Mouse (Mus musculus) forebrain, embryonic 13.5 days (tissue): Measurements from ENCODE around the gene Pcdh8. TPM values are rescaled to one million over a fixed set of nuclear protein-coding genes. Genes with fewer than 3 reads are reported as not detected.

Source experiments
- ATAC-seq: fragments of 200-750 bp; cut with Nextera tagmentation; 2 replicates; pipeline ENCODE4 v1.8.0; 2017
- H3K27ac ChIP-seq: fragments of 300-500 bp; sonication (generic); 2 replicates; pipeline ENCODE4 v1.5.1; 2015; ENCODE audit warnings: inconsistent platforms, mild to moderate bottlenecking, moderate library complexity
- H3K27me3 ChIP-seq: fragments of 300-500 bp; sonication (generic); 2 replicates; pipeline ENCODE4 v1.6.1; 2015; ENCODE audit warnings: mild to moderate bottlenecking, inconsistent platforms
- H3K36me3 ChIP-seq: fragments of 300-500 bp; sonication (generic); 2 replicates; pipeline ENCODE4 v1.6.1; 2015; ENCODE audit warnings: mild to moderate bottlenecking, inconsistent platforms; ENCODE audit not compliant: poor library complexity, severe bottlenecking
- H3K4me1 ChIP-seq: fragments of 300-500 bp; sonication (generic); 2 replicates; pipeline ENCODE4 v1.6.1; 2015; ENCODE audit warnings: inconsistent platforms
- H3K4me2 ChIP-seq: fragments of 300-500 bp; sonication (generic); 2 replicates; pipeline ENCODE4 v1.6.1; 2015; ENCODE audit warnings: inconsistent platforms, mild to moderate bottlenecking, moderate library complexity
- H3K4me3 ChIP-seq: fragments of 300-500 bp; sonication (generic); 2 replicates; pipeline ENCODE4 v1.5.1; 2015; ENCODE audit warnings: mild to moderate bottlenecking, inconsistent platforms
- H3K9ac ChIP-seq: fragments of 300-500 bp; sonication (generic); 2 replicates; pipeline ENCODE4 v1.6.1; 2015; ENCODE audit warnings: mild to moderate bottlenecking, inconsistent platforms
- H3K9me3 ChIP-seq: fragments of 300-500 bp; sonication (generic); replicated peaks from 2 replicates; pipeline ENCODE4 v1.6.1; 2016; ENCODE audit warnings: inconsistent platforms
- WGBS: fragments of 180-500 bp; shearing (Covaris S2); methylation state at CpG from one replicate; pipeline ENCODE4 v1.1.7; 2015; 5-methylcytosine and 5-hydroxymethylcytosine counted together
- microRNA counts: library from miRNA; unstranded; fragments of <30 nt; microRNA quantifications from one replicate; lab custom pipeline; 2016
- microRNA-seq: library from miRNA; unstranded; fragments of <30 nt; microRNA quantifications from one replicate; pipeline ENCODE4, GENCODE M21; 2016
- polyA plus RNA-seq: library from polyadenylated mRNA; unstranded; fragments of >200 nt; fragmentation: Nextera tagmentation; extraction: Ambion mirVana; gene quantifications from 2 replicates; pipeline ENCODE4 v1.2.1, GENCODE M21; 2015

Gene Pcdh8
- polyA plus RNA-seq, 1 experiment from 2014 or later, result 22.3 TPM

DNA sequence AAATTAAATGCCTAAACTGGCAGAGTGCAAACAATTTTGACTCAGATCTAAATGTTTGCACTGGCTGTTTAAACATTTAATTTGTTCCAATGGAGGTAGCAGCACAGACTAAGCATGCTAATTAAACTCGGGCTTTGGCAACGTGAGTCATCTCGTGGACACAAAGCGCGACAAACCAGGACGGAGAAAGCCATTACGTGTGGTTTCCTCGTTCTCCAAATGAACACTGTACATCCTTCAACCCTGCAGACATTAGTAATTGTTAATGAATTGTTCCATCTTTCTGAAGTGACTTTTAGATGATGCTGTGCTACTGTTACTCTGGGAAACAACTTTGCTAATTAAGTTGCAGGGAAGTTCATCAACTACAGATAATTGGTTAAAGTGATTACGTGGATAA is 32.7 kb downstream of the Pcdh8 start:
- Histone ChIP-seq H3K36me3 (no peaks in the 10 kb centered on the region), H3K9ac (no peak overlapping the region), H3K27ac (no peak overlapping the region), H3K4me3 (no peak overlapping the region), H3K4me1 (peaks cover 18% of the 10 kb centered on the region), H3K27me3 (no peaks in the 10 kb centered on the region), H3K4me2 (no peak overlapping the region), H3K9me3 (0 out of 2 replicates have a peak, but pooled peaks cover 3% of the 10 kb centered on the region)
- WGBS, result 41% methylated on average over 9 of the region's 9 CpGs
- peak; percentile 16; the same call in 1 of the 2 replicates for ATAC-seq

DNA sequence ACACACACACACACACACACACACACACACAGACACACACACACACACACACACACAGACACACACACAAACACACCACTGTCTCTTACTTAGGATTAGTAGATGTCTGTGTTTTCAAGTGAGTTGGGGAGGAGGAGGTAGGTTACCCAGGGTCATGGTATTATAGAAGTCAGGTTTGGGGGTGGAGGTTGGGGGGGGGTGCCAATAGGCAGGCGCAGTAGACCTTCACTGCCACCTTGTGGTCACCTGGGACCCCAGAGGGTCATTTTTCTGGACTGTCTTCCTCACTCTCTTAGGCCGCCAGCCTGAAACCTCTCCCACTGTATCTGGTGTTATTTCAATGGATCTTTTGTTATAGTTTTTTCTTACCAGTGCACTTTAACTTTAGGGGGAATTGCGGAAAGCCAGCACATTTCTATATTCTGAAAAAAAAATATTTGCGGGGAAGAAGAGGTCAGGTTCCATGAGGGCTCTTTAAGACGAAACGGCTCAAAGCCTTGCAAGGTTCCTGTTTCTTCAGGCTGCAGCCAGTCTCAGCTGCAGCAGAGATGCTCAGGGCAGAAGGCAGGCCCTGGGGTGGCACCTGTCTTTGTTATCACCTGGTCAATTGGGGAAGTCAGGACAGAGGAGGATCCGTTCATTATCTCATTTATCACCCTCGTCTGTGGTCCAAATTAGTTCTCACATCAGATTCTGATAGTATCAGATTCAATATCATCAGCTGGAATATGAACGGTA is 33.3 kb downstream of the Pcdh8 start:
- no peak overlapping the region for H3K4me3 ChIP-seq
- 0 out of 2 replicates have a peak, but pooled peaks cover 3% of the 10 kb centered on the region for H3K9me3 ChIP-seq
- no peak overlapping the region for H3K9ac ChIP-seq
- no peak overlapping the region for H3K4me2 ChIP-seq
- H3K36me3 ChIP-seq, result no peaks in the 10 kb centered on the region
- ATAC-seq, result no peak
- H3K27me3 ChIP-seq, result no peaks in the 10 kb centered on the region
- peaks cover 18% of the 10 kb centered on the region for H3K4me1 ChIP-seq
- no peak overlapping the region for H3K27ac ChIP-seq
- 60% methylated on average over 9 of the region's 9 CpGs for WGBS

DNA sequence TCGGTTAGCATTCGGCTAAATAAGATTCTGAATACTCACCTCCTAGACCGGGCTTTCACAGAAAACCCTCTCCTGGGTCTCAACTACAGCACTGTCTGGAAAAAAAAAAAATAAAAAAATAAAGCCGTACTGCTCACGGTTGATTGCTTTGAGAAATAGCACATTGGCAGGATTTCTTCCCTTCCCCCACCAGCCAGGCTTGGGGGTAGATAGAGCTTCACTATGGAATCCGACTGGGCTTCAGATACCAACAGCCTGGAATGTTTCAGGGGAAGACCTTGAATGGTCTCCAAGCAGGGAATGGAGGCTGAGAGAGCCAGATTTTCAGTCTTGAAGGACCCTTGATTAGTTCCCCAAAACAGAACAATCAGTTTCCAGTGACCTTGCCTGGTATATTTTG is 34.3 kb downstream of the Pcdh8 start:
- Histone ChIP-seq H3K27ac (no peak overlapping the region), H3K4me3 (no peak overlapping the region), H3K27me3 (no peaks in the 10 kb centered on the region), H3K4me2 (no peak overlapping the region), H3K4me1 (peaks cover 18% of the 10 kb centered on the region), H3K36me3 (no peaks in the 10 kb centered on the region), H3K9me3 (0 out of 2 replicates have a peak, but pooled peaks cover 3% of the 10 kb centered on the region), H3K9ac (no peak overlapping the region)
- 62% methylated on average over 6 of the region's 6 CpGs for whole genome bisulfite sequencing
- ATAC-seq, result no peak

DNA sequence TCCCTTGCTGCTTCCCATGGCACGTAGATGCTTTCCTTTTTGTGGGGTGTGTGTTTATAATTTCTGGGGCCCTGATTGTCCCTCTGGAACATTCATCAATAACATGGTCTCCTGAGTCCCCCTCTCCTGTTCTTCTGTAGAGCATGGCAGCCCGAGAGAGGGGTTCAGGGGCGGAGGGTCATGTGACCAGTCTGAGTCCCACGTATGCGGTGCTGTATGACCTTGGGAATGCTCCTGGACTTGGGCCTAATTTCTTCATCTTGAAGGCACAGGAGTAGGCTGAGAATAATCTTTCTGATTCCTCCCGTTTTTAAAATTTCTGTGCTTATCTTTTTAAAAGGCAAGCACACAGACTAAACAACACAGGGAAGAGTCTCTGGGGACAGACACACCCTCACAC is 37.6 kb downstream of the Pcdh8 start:
- Histone ChIP-seq H3K4me3 (no peak overlapping the region), H3K27me3 (no peaks in the 10 kb centered on the region), H3K36me3 (no peaks in the 10 kb centered on the region), H3K4me1 (peaks cover 11% of the 10 kb centered on the region; the same call in 1 of the 2 replicates), H3K27ac (no peak overlapping the region), H3K9me3 (0 out of 2 replicates have a peak, but pooled peaks cover 3% of the 10 kb centered on the region), H3K9ac (no peak overlapping the region), H3K4me2 (no peak overlapping the region)
- 84% methylated on average over 6 of the region's 6 CpGs for WGBS
- no peak for ATAC-seq

DNA sequence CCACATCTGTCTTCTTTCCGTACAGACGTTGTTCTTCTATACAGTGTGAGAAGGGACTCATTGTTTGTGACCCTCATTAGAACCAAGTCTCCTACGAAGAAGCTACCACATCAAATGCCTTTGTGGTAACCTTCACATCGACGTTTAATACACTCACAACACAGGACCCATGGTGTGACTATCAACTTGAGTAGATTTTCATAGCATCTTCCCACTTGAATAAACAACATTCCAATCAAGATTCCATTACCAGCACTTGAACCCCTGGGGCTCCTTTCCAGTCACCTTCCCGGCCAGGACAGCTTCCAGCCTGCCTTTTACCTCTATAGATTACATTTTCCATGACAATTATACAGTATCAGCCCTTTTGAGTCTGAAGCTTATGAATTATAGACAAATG is 42.3 kb downstream of the Pcdh8 start:
- H3K9me3 ChIP-seq, result no peaks in the 10 kb centered on the region
- H3K4me2 ChIP-seq, result no peak overlapping the region
- 72% methylated on average over 6 of the region's 6 CpGs for WGBS
- H3K4me1 ChIP-seq, result peaks cover 19% of the 10 kb centered on the region
- no peak overlapping the region for H3K4me3 ChIP-seq
- H3K9ac ChIP-seq, result no peak overlapping the region
- no peaks in the 10 kb centered on the region for H3K36me3 ChIP-seq
- H3K27ac ChIP-seq, result no peak overlapping the region
- no peak for ATAC-seq
- H3K27me3 ChIP-seq, result no peaks in the 10 kb centered on the region

DNA sequence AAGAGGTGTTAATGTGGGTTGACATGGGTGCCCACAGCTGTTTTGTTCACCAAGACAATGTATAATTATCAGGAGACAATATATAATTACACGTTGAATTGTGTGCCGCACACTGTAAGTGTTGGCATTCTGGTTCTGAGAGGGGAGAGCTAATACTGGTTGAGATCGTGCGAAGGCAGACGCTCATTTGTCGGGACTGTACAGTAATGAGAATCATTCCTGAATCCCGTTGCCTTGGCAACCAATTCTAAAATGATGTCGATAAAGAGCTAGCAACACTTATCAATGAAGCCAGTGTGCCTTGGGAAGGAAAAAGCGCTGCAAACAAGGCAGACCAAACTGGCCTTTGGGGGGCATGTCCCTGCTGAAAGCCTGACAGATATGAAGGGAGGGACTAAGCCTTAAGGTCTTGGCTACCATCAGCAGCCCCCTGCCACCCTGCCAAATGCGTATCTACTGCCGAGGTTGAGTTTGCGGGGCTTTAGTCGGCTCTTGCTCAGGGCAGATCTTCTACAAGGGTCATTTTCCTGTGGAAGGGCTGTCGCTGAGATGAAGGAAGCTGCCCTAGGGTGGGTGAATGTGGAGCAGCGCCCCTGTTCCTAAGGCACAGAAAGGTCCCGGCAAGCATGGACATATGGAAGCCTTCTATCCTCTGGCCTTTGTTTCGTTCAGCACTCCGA is 47.0 kb downstream of the Pcdh8 start:
- no peaks in the 10 kb centered on the region for H3K36me3 ChIP-seq

DNA sequence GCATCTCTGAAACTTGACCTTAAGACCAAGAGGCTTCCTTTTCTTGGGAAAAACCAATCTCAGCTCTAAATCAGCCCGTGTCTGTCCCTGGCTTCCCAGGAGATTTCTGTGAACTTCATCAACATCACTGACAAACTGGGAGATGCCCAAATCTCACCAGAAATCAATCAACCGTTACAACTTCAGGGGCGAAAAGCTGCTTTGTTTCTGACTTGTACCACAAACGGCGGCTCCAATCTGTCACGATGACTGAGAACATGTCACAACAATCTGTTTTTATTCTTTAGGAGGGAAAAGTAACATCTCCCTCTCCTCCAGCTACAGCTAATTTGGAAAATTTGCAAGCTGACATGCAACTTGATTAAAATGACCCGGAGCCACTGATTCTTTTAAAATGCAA is 48.9 kb downstream of the Pcdh8 start:
- H3K27ac ChIP-seq, result peak overlapping the region; percentile 42
- H3K4me1 ChIP-seq, result peaks cover 41% of the 10 kb centered on the region
- no peaks in the 10 kb centered on the region for H3K27me3 ChIP-seq
- H3K36me3 ChIP-seq, result no peaks in the 10 kb centered on the region
- no peak overlapping the region for H3K4me2 ChIP-seq
- no peak overlapping the region for H3K9ac ChIP-seq
- 46% methylated on average over 7 of the region's 7 CpGs for WGBS
- no peak for ATAC-seq
- H3K4me3 ChIP-seq, result no peak overlapping the region
- no peaks in the 10 kb centered on the region for H3K9me3 ChIP-seq

More for the DNA sequence above, 47.0 kb downstream of the Pcdh8 start:
- ATAC-seq, result peak; percentile 94
- 52% methylated on average over 18 of the region's 18 CpGs for WGBS
- Histone ChIP-seq H3K27ac (peak overlapping the region; percentile 62), H3K27me3 (no peaks in the 10 kb centered on the region), H3K9ac (no peak overlapping the region), H3K4me3 (no peak overlapping the region), H3K4me1 (peaks cover 39% of the 10 kb centered on the region), H3K9me3 (no peaks in the 10 kb centered on the region), H3K4me2 (peak overlapping the region; percentile 11; the same call in 1 of the 2 replicates)

MicroRNAs within 50 kb of the gene (microRNA counts, 519-probe panel; counts per million panel counts)
- 177 counts per million, percentile 53 among the panel's probes with 10 or more counts for microRNA mmu-miR-759 (lab: Ali Mortazavi, UCI)

Small RNA genes within 50 kb of the gene (microRNA-seq; reads per million reads assigned to microRNA genes)
- gene Mir759, result not detected

Other genes with a start within 250 kb of the Pcdh8 start
- 135 and 146 TPM in 2 replicates for gene Sugt1, start 183.6 kb downstream of the Pcdh8 start, polyA plus RNA-seq
- 0.66 and 2.0 TPM in 2 replicates for gene Cnmd, start 109.1 kb downstream of the Pcdh8 start, polyA plus RNA-seq
- 0.56 and 0.62 TPM in 2 replicates for gene Olfm4, start 212.8 kb upstream of the Pcdh8 start, polyA plus RNA-seq